Mouse (Mus musculus) natural killer cell, adult 2 months (primary cell): ENCODE data around the gene Tmprss7.

Experiments
- DNase-seq, 2 experiments: peaks; one replicate each; pipeline ENCODE4 v3.0.0; 2022; ENCODE audit warnings: low spot score in 2 of 2

Gene Tmprss7

DNA sequence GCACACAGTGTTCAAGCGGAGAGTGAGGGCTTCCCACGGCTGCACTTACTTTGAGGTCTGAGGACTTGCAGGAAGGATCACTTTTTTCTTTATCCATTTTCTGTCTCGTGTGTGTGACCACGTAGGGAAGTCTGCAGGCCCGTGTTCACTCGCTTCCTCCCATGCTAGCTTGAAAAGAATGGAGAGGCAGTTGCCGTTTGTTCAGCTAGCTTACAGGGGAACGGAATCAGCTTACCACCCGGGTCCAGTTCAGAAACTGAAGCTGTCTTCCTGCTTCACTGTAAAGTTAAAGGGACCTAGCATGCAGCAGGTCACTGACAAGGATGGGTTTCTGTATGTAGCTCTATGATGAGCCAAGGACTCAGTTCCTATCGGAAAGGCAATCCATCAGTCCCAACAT is at the start of gene Tmprss7:
Gene Tmprss7 (minus strand): TSS at position 101 of the 400 bp plus-strand sequence.
- no peak for DNase-seq

GRCm38 (mm10) chr16:45742615-45743476 is 49.4 kb upstream of the Tmprss7 start, which contains the start of gene Abhd10:
Abhd10 (minus strand) TSS chr16:45742955.
- peak; percentile 93 to 94 for DNase-seq

DNA sequence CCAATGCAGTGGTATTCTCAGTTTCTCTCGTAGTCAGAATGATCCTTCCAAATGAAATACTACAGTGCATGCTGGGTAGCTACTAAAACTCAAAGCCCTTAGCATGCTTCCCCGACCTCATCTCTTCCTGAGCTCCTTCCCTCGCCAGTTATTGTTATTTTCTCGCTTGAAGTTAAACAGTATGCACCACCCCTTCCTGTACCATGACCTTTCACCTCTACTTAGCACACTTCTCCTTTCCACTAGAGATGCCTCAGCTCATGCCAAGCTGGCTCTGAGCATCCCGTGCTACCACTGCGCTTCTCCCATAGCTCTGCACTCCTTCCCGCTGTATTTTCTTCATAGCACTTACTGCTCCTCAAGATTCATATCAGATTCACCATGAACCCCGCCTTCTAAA is 44.4 kb upstream of the Tmprss7 start:
- no peak for DNase-seq

GRCm38 (mm10) chr16:45736724-45737123 is 43.3 kb upstream of the Tmprss7 start:
- DNase-seq: no peak

GRCm38 (mm10) chr16:45729163-45729562 is 35.7 kb upstream of the Tmprss7 start:
- no peak for DNase-seq

GRCm38 (mm10) chr16:45724742-45725102 is 31.3 kb upstream of the Tmprss7 start:
- DNase-seq: no peak

- DNase-seq: no peak
Observed at GRCm38 (mm10) chr16:45724061-45724741, 30.7 kb upstream of the Tmprss7 start, which contains the start of gene Tagln3. Tagln3 (minus strand) TSS chr16:45724608.

- DNase-seq: no peak
Observed at GRCm38 (mm10) chr16:45723172-45723901, 29.9 kb upstream of the Tmprss7 start.

DNA sequence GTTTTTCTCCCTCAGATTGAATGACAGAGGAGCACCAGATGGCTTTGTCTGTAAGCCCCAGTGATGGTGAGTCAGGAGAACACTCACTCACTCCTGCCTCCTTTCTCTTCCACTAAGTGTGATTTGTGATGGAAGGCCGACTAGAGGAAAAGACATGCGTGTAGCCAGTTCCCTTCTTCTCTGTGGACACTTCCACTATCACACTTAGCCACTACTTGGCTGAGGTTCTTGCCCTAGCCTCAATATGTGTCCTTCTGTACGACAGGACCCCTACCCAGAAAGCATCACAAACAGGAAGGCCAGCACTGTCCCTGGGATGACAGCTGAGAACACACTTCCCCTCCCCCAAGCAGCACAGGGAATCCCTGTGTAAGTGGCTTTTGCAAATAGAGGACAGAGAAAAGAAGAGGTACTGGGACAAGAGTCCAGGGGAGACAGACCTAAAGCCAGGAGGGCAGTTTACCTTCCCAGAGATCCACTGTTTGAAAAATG is 29.0 kb upstream of the Tmprss7 start:
- no peak for DNase-seq

DNA sequence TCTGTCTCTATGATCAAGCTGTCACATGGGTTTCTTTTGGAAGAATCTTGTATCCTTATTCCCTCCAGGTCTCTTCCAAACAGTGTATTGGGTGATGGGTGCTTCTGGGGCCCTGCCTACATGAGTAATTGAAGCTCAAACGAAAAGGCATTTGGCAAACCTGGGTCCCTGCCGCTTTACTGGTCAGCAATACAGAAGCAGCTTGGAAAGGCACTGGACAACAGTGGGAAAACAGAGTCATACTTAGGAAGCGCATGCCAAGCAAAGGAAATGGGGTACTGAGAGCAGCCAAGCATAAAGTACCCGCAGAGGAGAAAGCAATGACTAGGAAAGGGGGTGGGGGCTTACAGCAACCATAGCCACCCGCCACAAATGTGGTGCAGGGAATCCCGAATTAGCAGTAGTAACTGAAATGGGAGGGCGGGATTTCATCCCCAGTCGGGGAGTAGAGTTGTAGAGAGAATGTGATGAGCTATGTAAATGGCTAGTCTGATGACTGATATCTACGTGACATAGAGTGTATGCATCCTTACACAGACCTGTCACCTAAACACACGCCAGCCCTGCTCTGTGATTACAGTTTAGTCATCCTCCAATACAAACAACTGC is 26.7 kb upstream of the Tmprss7 start:
- no peak for DNase-seq

DNA sequence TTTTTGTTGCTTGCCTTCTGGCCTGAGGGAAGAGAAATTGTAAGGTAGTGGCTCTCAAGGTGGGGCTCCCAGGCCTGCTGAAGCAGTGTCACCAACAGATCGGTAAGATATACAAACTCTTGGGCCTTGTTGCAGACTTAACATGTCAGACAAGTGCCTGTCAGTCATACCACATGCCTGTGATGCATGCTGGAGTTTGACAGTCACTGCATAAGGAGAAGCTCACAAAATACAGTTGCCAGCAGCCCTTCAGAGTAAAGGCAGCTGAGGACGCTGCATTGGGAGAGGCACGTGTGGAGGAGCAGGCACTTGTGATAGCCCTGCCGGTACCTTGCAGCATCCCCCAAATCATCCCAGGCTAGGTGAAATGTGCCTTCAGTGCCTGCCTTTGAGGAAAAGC is 24.8 kb upstream of the Tmprss7 start:
- no peak for DNase-seq

GRCm38 (mm10) chr16:45714489-45715150 is 21.2 kb upstream of the Tmprss7 start:
- no peak for DNase-seq

- no peak for DNase-seq
Observed at GRCm38 (mm10) chr16:45713878-45714277, 20.4 kb upstream of the Tmprss7 start.

DNA sequence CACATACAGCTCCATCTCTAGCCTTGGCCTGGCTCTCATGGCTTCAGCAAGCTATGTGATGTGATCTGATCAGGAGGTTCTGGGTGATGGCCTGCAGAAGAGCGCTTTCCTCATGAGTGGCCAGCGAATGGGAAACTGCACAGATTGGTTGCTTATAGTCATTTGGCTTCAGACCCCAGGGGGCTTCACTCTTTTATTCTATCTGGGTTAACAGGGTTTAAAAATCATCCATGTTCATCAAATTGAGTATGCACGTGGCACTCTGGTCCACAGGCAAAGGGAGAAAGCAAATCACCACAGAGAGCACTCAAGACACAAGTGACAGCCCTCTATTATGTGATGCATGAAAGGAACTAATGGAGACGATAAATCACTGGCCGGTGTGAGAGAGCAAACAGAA is 19.8 kb upstream of the Tmprss7 start:
- no peak for DNase-seq

DNA sequence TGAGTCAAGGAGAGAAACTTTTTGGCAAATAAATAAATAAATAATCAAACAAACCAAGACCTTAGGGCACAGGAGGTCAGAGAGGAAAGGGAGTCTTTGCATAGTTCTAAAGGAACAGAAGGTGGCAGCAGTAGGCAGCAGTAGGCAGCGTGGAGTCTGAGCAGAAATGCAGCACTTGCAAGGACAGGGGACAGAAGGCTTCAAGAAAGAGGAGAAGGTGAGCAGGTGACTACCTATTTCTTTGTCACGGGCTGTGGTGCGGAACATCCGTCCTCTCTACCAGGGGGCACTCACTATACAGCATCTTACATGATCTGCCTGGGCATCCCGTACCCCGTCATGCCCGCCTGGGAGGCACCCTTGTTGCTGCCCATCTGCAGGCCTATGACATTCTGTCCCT is 17.8 kb upstream of the Tmprss7 start:
- no peak for DNase-seq

DNA sequence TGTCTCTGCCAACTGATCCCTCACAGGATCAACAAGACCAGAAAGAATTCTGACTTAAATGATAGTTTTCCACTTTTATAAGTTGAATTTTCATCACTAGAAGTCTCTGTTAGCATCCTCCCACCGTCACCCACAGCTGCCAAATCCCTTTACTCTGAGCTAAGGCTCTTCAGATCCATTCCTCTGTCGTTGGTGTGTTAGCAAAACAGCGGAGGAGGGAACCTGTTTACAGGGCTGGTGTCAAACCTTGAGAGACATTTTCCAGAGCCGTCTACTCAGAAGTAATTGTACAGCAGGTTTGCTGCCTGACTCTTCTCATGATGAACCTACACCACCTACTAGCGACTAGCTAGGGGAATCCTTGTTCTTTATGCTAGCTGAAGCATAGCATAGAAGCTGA is 5.8 kb upstream of the Tmprss7 start:
- no peak for DNase-seq

- no peak for DNase-seq
Observed at GRCm38 (mm10) chr16:45697996-45698395, 4.5 kb upstream of the Tmprss7 start.

DNA sequence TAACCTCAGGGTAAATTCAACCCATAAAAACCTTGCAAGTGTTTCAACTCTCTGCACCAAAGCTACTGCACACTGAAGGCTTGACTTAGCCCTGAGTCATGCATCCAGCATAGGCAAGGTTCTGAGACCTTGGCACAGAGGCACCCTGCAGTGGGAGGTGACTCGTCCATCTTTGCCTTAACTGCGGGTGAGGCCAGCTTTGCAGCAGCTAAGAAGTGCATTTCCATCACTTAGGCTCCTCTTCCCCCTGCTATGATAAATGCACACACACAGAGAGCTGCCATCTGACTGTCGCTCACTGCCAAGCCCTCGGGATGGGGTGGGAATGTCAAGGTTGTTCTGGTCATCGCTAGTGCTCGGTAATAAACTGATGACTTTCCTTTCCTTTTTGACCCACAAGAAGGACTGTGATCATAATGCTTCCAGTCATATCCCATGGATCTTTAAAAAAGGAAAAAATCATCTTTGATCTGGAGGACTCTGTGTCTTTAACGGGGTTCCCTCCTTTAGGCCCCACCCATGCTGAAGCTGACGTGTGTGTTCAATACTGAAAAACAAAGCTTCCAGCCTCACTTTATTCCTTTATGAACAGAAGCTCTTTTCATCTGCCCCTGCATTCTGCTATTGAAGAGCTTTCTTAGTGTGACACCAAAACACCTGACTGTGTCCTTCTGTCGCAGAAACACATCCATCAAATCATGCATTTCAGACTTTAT is 2.1 kb upstream of the Tmprss7 start:
- no peak for DNase-seq

- DNase-seq: no peak
Observed at GRCm38 (mm10) chr16:45692851-45693250, 607 bp downstream of the Tmprss7 start.

GRCm38 (mm10) chr16:45690178-45690577 is 3.3 kb downstream of the Tmprss7 start:
- no peak for DNase-seq

DNA sequence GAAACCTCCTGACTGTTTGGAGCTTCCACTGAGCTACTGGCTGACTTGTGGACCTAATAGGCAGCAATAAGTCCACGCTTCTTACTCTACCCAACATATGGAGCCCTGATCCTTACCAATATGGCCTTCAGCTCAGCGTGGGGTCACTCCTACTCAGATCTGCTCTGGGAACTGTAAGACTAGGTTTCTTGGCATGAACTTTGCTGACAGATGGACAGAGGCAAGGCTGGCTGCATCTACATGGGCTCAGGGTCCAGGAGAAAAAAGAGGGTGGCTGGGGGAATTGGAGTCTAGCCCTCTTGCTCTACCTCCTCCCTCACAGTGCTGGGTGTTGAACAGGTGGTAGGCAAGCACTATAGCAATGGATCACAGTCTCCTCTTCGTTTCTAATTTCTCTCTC is 6.6 kb downstream of the Tmprss7 start:
- no peak for DNase-seq
